8 mouse cellular contexts compared by ENCODE assay signal in genomic region chr8:105861951-105862350, GRCm38 (mm10). TPM values are rescaled to one million over a fixed set of nuclear protein-coding genes. Genes with fewer than 3 reads are reported as not detected.
DNase-seq lines count a peak whose midpoint lies in the region; ATAC-seq lines count a peak whose summit lies in the region.

No protein-coding gene starts in this region.

- peak overlapping the region; percentile 89 for H3K9ac ChIP-seq in hindbrain, embryonic 15.5 days

- H3K4me3 ChIP-seq in hindbrain, embryonic 15.5 days, result peak overlapping the region; percentile 82

- peaks cover 52% of the 10 kb centered on the region for H3K4me1 ChIP-seq in hindbrain, embryonic 15.5 days (replicated peaks)

- no peak overlapping the region for H3K27ac ChIP-seq in hindbrain, embryonic 15.5 days (replicated peaks)

- ATAC-seq in CD4-positive, CD25-positive, alpha-beta regulatory T cell, adult 4 months, result no peak
- ATAC-seq in hindbrain, embryonic 15.5 days (ENCODE audit: low FRiP score, low read depth), result no peak

- H3K36me3 ChIP-seq in hindbrain, embryonic 15.5 days, result peaks cover 8% of the 10 kb centered on the region; the same call in 1 of the 2 replicates

- H3K4me2 ChIP-seq in hindbrain, embryonic 15.5 days, result peak overlapping the region; percentile 79

- H3K9me3 ChIP-seq in hindbrain, embryonic 15.5 days, result no peaks in the 10 kb centered on the region

- peak; percentile 39 for DNase-seq in CD4-positive, CD25-positive, alpha-beta regulatory T cell, adult 2 months (ENCODE audit: low read depth, low spot score)
- peak; percentile 26 to 34 for DNase-seq in spleen, postnatal 36 days (ENCODE audit: low spot score in 2 of 2)
- no peak for DNase-seq in spleen, postnatal 14 days (ENCODE audit: low spot score in 2 of 2)
- DNase-seq in lung, postnatal 14 days, result peak; percentile 21
- DNase-seq in urinary bladder, postnatal 4 days (ENCODE audit: low spot score in 2 of 2), result no peak
- DNase-seq in T-cell, adult 2 months (ENCODE audit: low spot score), result no peak

- no peaks in the 10 kb centered on the region for H3K27me3 ChIP-seq in hindbrain, embryonic 15.5 days

- WGBS in hindbrain, embryonic 15.5 days, result 0% methylated on average over 1 of the region's 1 CpGs

RNA-seq across cellular contexts. Expression of gene Nutf2, which starts 1.6 kb away (rescaled TPM):
- polyA plus RNA-seq in CD4-positive, CD25-positive, alpha-beta regulatory T cell, adult 4 months (2017; shearing (Covaris generic)), result 10 to 100 TPM in 1 of 2 experiments, 1 to 10 TPM in 1; 9.9 to 48.7 TPM
- 150 and 157 TPM in 2 replicates for polyA plus RNA-seq in hindbrain, embryonic 15.5 days (2015; fragmentation: Nextera tagmentation; extraction: Ambion mirVana)

RNA-seq across cellular contexts. Expression of gene Thap11, which starts 7.0 kb away (rescaled TPM):
- 1 to 10 TPM; 4.5 to 6.0 TPM for polyA plus RNA-seq in CD4-positive, CD25-positive, alpha-beta regulatory T cell, adult 4 months (2017; shearing (Covaris generic))
- 54.9 and 56.3 TPM in 2 replicates for polyA plus RNA-seq in hindbrain, embryonic 15.5 days (2015; fragmentation: Nextera tagmentation; extraction: Ambion mirVana)

RNA-seq across cellular contexts. Expression of gene Cenpt, which starts 8.9 kb away (rescaled TPM):
- polyA plus RNA-seq in CD4-positive, CD25-positive, alpha-beta regulatory T cell, adult 4 months (2017; shearing (Covaris generic)), result 10 to 100 TPM; 14.1 to 23.3 TPM
- polyA plus RNA-seq in hindbrain, embryonic 15.5 days (2015; fragmentation: Nextera tagmentation; extraction: Ambion mirVana), result 52.2 and 56.9 TPM in 2 replicates

RNA-seq across cellular contexts. Expression of gene Edc4, which starts 18.7 kb away (rescaled TPM):
- polyA plus RNA-seq in CD4-positive, CD25-positive, alpha-beta regulatory T cell, adult 4 months (2017; shearing (Covaris generic)), result 10 to 100 TPM; 30.2 to 66.0 TPM
- polyA plus RNA-seq in hindbrain, embryonic 15.5 days (2015; fragmentation: Nextera tagmentation; extraction: Ambion mirVana), result 50.1 and 52.2 TPM in 2 replicates

RNA-seq across cellular contexts. Expression of gene Nrn1l, which starts 31.4 kb away (rescaled TPM):
- polyA plus RNA-seq in CD4-positive, CD25-positive, alpha-beta regulatory T cell, adult 4 months (2017; shearing (Covaris generic)), result 1 to 10 TPM in 1 of 2 experiments, not detected in 1; 1.5 TPM
- 0.45 and 0.49 TPM in 2 replicates for polyA plus RNA-seq in hindbrain, embryonic 15.5 days (2015; fragmentation: Nextera tagmentation; extraction: Ambion mirVana)

Comparison
In these comparisons a context has a peak if more than half of its experiments do, and no peak if none do; other contexts are left out.
1. DNase-seq: peak in CD4-positive, CD25-positive, alpha-beta regulatory T cell, adult 2 months (single experiment), spleen, postnatal 36 days (2 of 2) and lung, postnatal 14 days (single experiment); none in spleen, postnatal 14 days (0 of 2), urinary bladder, postnatal 4 days (0 of 2) and T-cell, adult 2 months (single experiment).